Mouse (Mus musculus) spleen, adult 2 months (tissue): ENCODE measurements around the gene Mt2.

ENCODE experiments used
- CTCF ChIP-seq: fragments of 200-500 bp; IDR thresholded peaks from 2 replicates; pipeline ENCODE4 v1.5.1; 2011; ENCODE audit warnings: mild to moderate bottlenecking, inconsistent platforms; ENCODE audit not compliant: insufficient read depth, insufficient read length, insufficient replicate concordance; ENCODE audit errors: extremely low read depth
- POLR2A ChIP-seq: fragments of 200-500 bp; IDR thresholded peaks from 2 replicates; pipeline ENCODE4 v1.6.1; 2011; ENCODE audit warnings: low read depth, low read length, inconsistent platforms

GRCm38 (mm10) chr8:94122711-94123468 is 49.6 kb upstream of the Mt2 start:
- TF ChIP-seq CTCF (no peak), POLR2A (no peak)
